Mouse (Mus musculus) myocyte (in vitro differentiated cells): ENCODE measurements around the gene Rab6a. TPM values are rescaled to one million over a fixed set of nuclear protein-coding genes. Genes with fewer than 3 reads are reported as not detected.

Experiments
- H3K27me3 ChIP-seq: one replicate; pipeline ENCODE4 v1.6.1; 2011; ENCODE audit not compliant: control insufficient read depth, insufficient read depth, insufficient read length
- H3K36me3 ChIP-seq: one replicate; pipeline ENCODE4 v1.6.1; 2011; ENCODE audit not compliant: control insufficient read depth, insufficient read depth
- H3K4me2 ChIP-seq: one replicate; pipeline ENCODE4 v1.6.1; 2011; ENCODE audit warnings: low read depth, control low read depth
- H3K4me3 ChIP-seq: one replicate; pipeline ENCODE4 v1.5.1; 2011; ENCODE audit warnings: mild to moderate bottlenecking, control low read depth, moderate library complexity
- H3K79me2 ChIP-seq: one replicate; pipeline ENCODE4 v1.6.1; 2011; ENCODE audit not compliant: control insufficient read depth, insufficient read depth
- H3ac ChIP-seq: one replicate; pipeline ENCODE4 v1.6.1; 2011; ENCODE audit not compliant: control insufficient read depth, insufficient read length
- CEBPB ChIP-seq: IDR thresholded peaks from 2 replicates; pipeline ENCODE4 v1.6.1; 2011; ENCODE audit warnings: mild to moderate bottlenecking, moderate library complexity; ENCODE audit not compliant: poor library complexity, insufficient read depth, severe bottlenecking
- E2F4 ChIP-seq: IDR thresholded peaks from one replicate; pipeline ENCODE4 v1.6.1; 2011; ENCODE audit warnings: mild to moderate bottlenecking, control low read depth, moderate library complexity; ENCODE audit not compliant: insufficient read depth
- MAX ChIP-seq: IDR thresholded peaks from one replicate; pipeline ENCODE4 v1.6.1; 2011; ENCODE audit warnings: low read depth, mild to moderate bottlenecking, control low read depth
- MYOD1 ChIP-seq, 3 experiments: IDR thresholded peaks; one replicate each; pipeline ENCODE4 v1.6.1; 2011; ENCODE audit warnings: control low read depth in 2 of 3, low read depth in 2 of 3, mild to moderate bottlenecking in 2 of 3, moderate library complexity in 1 of 3; ENCODE audit not compliant: insufficient read length in 2 of 3, control insufficient read depth in 1 of 3
- MYOG ChIP-seq, 3 experiments: IDR thresholded peaks; one replicate each; pipeline ENCODE4 v1.6.1; 2011; ENCODE audit warnings: control low read depth in 2 of 3, low read depth in 2 of 3, mild to moderate bottlenecking in 2 of 3; ENCODE audit not compliant: insufficient read length in 2 of 3, control insufficient read depth in 1 of 3, insufficient read depth in 1 of 3
- POLR2A ChIP-seq: IDR thresholded peaks from one replicate; pipeline ENCODE4 v1.6.1; 2011; ENCODE audit warnings: low read depth, mild to moderate bottlenecking, control low read depth, moderate library complexity; ENCODE audit not compliant: insufficient read length
- POLR2AphosphoS2 ChIP-seq: IDR thresholded peaks from one replicate; pipeline ENCODE4 v1.6.1; 2011; ENCODE audit warnings: low read depth, control low read depth; ENCODE audit not compliant: insufficient read length
- REST ChIP-seq: IDR thresholded peaks from one replicate; pipeline ENCODE4 v1.6.1; 2011; ENCODE audit warnings: mild to moderate bottlenecking, control low read depth, moderate library complexity; ENCODE audit not compliant: insufficient read depth, insufficient read length
- SRF ChIP-seq: IDR thresholded peaks from one replicate; pipeline ENCODE4 v1.6.1; 2011; ENCODE audit warnings: low read depth; ENCODE audit not compliant: control insufficient read depth, insufficient read length
- TCF12 ChIP-seq: IDR thresholded peaks from one replicate; pipeline ENCODE4 v1.6.1; 2011; ENCODE audit warnings: mild to moderate bottlenecking, control low read depth; ENCODE audit not compliant: poor library complexity, insufficient read depth, severe bottlenecking
- TCF3 ChIP-seq: IDR thresholded peaks from one replicate; pipeline ENCODE4 v1.6.1; 2011; ENCODE audit warnings: low read depth, control low read depth; ENCODE audit not compliant: insufficient read length
- USF1 ChIP-seq: IDR thresholded peaks from one replicate; pipeline ENCODE4 v1.6.1; 2011; ENCODE audit warnings: low read depth, mild to moderate bottlenecking, control low read depth, moderate library complexity
- polyA plus RNA-seq: library from polyadenylated mRNA; unstranded; fragments of >200 nt; fragmentation: generic; extraction: Trizol; gene quantifications from one replicate; pipeline ENCODE4 v1.2.1, GENCODE M21; 2012; ENCODE audit warnings: missing spikeins

Rab6a gene
- polyA plus RNA-seq, 1 experiment: 48.5 TPM

GRCm38 (mm10) chr7:100616121-100616857 is 9.1 kb downstream of the Rab6a start:
- Histone ChIP-seq H3K4me2 (no peak overlapping the region), H3K4me3 (no peak overlapping the region), H3K36me3 (no peaks in the 10 kb centered on the region), H3ac (no peak overlapping the region), H3K79me2 (peaks cover 97% of the 10 kb centered on the region), H3K27me3 (no peaks in the 10 kb centered on the region)
- TF ChIP-seq REST (no peak), CEBPB (no peak), TCF3 (no peak), TCF12 (no peak), MYOG (IDR thresholded peaks at IDR 0.05; ENCODE audit: control insufficient read depth in 1 of 3, insufficient read depth in 1 of 3, insufficient read length in 2 of 3, low read depth in 2 of 3) (no peak), SRF (no peak), E2F4 (no peak), POLR2A (no peak)

DNA sequence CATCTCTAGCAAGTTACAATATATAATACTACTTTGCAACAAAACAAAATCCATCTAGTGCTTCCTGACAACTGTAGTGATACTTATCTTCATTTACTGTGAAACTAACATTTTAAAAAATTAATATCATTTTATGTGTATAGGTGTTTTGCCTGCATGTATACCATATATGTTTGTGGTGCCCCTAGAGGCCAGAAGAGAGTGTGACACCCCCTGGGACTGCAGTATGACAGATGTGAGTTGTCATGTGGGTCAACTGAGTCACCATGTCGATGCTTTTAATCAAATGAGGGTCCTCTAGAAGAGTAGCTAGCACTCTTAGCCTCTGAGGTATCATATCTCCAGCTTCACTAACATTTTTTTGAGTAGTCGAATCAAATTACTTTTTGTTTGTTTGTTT is 15.1 kb downstream of the Rab6a start:
- H3K36me3 ChIP-seq: peaks cover 2% of the 10 kb centered on the region
- H3ac ChIP-seq: no peak overlapping the region
- H3K4me3 ChIP-seq: no peak overlapping the region
- no peaks in the 10 kb centered on the region for H3K27me3 ChIP-seq
- H3K79me2 ChIP-seq: peaks cover 94% of the 10 kb centered on the region
- TF ChIP-seq POLR2AphosphoS2 (no peak), POLR2A (no peak), TCF3 (no peak), MYOD1 (IDR thresholded peaks at IDR 0.05; ENCODE audit: control insufficient read depth in 1 of 3, insufficient read length in 2 of 3, low read depth in 2 of 3) (no peak)
- H3K4me2 ChIP-seq: no peak overlapping the region

GRCm38 (mm10) chr7:100624538-100624937 is 17.3 kb downstream of the Rab6a start:
- H3K27me3 ChIP-seq: no peaks in the 10 kb centered on the region
- H3K79me2 ChIP-seq: peaks cover 86% of the 10 kb centered on the region
- H3K4me3 ChIP-seq: no peak overlapping the region
- H3ac ChIP-seq: no peak overlapping the region
- no peak for TF ChIP-seq MYOG (IDR thresholded peaks at IDR 0.05; ENCODE audit: control insufficient read depth in 1 of 3, insufficient read depth in 1 of 3, insufficient read length in 2 of 3, low read depth in 2 of 3)
- no peak for TF ChIP-seq MAX
- TF ChIP-seq E2F4: no peak
- TF ChIP-seq CEBPB: no peak
- TF ChIP-seq TCF3: no peak
- TF ChIP-seq POLR2AphosphoS2: no peak
- no peak for TF ChIP-seq POLR2A
- TF ChIP-seq TCF12: no peak
- no peak for TF ChIP-seq SRF
- TF ChIP-seq MYOD1 (IDR thresholded peaks at IDR 0.05; ENCODE audit: control insufficient read depth in 1 of 3, insufficient read length in 2 of 3, low read depth in 2 of 3): no peak
- no peak for TF ChIP-seq USF1
- no peak for TF ChIP-seq REST
- H3K4me2 ChIP-seq: no peak overlapping the region
- peaks cover 20% of the 10 kb centered on the region for H3K36me3 ChIP-seq

DNA sequence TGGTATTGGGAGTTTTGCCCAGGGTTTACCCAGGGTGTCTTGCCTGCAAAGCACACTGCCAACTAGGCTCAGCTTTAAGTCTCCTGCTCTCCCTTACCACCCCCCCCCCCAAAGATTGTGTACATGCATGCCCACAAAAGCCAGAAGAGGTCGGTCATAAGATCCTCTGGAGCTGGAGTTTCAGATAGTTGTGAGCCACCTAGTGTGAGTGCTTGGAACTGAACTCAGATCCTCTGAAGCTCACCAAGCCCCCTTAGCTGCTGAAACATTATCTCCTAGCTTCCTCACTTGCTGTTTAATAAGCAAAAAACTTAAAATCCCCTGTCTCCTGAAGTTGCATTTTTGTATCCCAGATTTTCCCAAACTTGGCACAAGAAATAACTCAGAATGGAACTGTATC is 30.4 kb downstream of the Rab6a start:
- no peak overlapping the region for H3K4me3 ChIP-seq
- H3ac ChIP-seq: no peak overlapping the region
- H3K4me2 ChIP-seq: no peak overlapping the region
- no peak for TF ChIP-seq POLR2A
- no peak for TF ChIP-seq CEBPB
- no peak for TF ChIP-seq MAX
- TF ChIP-seq MYOG (IDR thresholded peaks at IDR 0.05; ENCODE audit: control insufficient read depth in 1 of 3, insufficient read depth in 1 of 3, insufficient read length in 2 of 3, low read depth in 2 of 3): no peak
- TF ChIP-seq SRF: no peak
- TF ChIP-seq REST: no peak
- TF ChIP-seq E2F4: no peak
- no peak for TF ChIP-seq POLR2AphosphoS2
- TF ChIP-seq TCF12: no peak
- no peak for TF ChIP-seq MYOD1 (IDR thresholded peaks at IDR 0.05; ENCODE audit: control insufficient read depth in 1 of 3, insufficient read length in 2 of 3, low read depth in 2 of 3)
- TF ChIP-seq TCF3: no peak
- TF ChIP-seq USF1: no peak
- peaks cover 32% of the 10 kb centered on the region for H3K36me3 ChIP-seq
- no peaks in the 10 kb centered on the region for H3K27me3 ChIP-seq
- no peaks in the 10 kb centered on the region for H3K79me2 ChIP-seq

DNA sequence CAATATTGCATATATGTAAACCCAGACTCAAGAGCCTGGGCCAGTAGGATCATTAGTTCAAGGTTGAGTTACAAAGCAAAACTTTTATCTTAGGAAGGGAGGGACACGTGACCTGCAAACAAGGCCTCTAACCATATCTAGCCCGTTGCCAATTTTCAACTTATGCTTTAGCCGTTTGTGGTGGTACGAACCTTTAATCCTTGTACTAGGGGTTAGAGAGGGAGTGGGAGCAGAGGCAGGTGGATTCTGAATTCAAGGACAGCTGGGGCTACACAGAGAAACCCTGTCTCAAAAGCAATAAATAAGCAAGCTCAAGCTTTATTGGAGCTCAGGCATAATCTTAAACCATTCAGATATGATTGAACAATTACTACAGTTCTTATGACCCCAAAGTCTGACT is 35.2 kb downstream of the Rab6a start:
- Histone ChIP-seq H3K4me3 (no peak overlapping the region), H3K4me2 (no peak overlapping the region), H3ac (no peak overlapping the region), H3K36me3 (peaks cover 9% of the 10 kb centered on the region), H3K79me2 (no peaks in the 10 kb centered on the region), H3K27me3 (no peaks in the 10 kb centered on the region)
- TF ChIP-seq POLR2AphosphoS2: no peak
- TF ChIP-seq POLR2A: no peak
- no peak for TF ChIP-seq USF1
- TF ChIP-seq REST: no peak
- TF ChIP-seq E2F4: no peak
- no peak for TF ChIP-seq CEBPB
- TF ChIP-seq SRF: no peak
- TF ChIP-seq TCF12: no peak
- no peak for TF ChIP-seq MAX
- TF ChIP-seq TCF3: no peak
- TF ChIP-seq MYOG (IDR thresholded peaks at IDR 0.05; ENCODE audit: control insufficient read depth in 1 of 3, insufficient read depth in 1 of 3, insufficient read length in 2 of 3, low read depth in 2 of 3): no peak
- TF ChIP-seq MYOD1 (IDR thresholded peaks at IDR 0.05; ENCODE audit: control insufficient read depth in 1 of 3, insufficient read length in 2 of 3, low read depth in 2 of 3): no peak
